Mouse (Mus musculus): ENCODE measurements around the gene Hmgb1.

DNA sequence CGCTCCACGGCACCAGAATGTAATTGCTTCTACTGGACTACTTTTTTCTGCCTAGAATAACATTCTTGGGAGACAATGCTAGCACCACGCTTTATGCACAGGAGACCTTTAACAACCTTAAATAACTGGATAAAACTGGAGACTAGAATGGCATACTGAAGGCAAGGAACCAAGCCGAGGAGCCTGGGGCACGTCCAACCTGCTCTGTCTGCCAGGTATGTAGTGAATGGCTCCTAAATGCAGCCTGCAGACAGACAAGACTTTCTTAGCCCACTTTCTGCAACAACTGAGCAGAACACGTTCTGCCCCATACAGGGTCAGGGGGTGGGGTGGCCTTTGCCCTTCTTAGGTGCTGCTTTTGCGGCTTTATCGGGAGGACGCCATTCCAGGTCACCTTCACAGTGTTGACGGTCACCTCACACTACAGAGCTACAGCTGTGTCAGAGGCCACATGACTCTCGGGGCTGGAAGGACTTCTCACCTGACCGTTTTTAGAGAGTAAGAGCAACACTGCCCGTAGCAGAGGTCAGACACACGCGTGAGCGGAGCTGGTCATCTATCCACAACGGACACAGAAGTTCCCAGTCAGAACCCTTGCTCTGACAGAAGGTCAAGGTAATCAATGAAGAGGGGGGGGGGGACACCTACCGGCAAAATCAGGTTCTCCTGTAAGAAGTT is 27.3 kb downstream of the Hmgb1 start:
- TF ChIP-seq POLR2A (IDR thresholded peaks at IDR 0.05; ENCODE audit: borderline replicate concordance, extremely low read depth, insufficient read depth, insufficient read length, poor library complexity, severe bottlenecking) (no peak), CTCF (IDR thresholded peaks at IDR 0.05; ENCODE audit: borderline replicate concordance, extremely low read depth, insufficient read depth, insufficient read length) (no peak)
